Mouse (Mus musculus): ENCODE results near the gene Zbed6. TPM values are rescaled to one million over a fixed set of nuclear protein-coding genes. Genes with fewer than 3 reads are reported as not detected.

The Zbed6 gene
- total and polyA plus RNA-seq, 3 experiments = 1.7 to 5.3 (median 2.9) TPM

DNA sequence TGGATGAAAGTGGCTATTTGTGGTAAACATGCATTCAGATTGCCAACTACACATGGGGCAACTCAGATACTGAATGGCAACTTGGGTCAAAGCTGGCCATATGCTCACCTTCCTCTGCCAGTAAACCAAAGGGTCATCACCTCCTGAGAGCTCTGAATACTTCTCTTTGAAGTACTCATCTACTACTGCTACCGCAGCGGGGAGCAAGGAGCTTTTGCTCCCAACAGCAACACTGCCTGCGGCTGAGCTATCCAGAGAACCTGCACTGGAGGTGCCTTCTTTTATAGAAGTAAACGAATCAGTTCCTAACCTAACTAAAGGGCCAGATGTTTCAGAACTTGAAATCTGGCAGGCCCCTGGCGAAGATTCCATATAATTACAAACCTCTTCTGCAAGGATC lies 3.9 kb downstream of the Zbed6 start:
- TF ChIP-seq BHLHE40 (IDR thresholded peaks at IDR 0.05; ENCODE audit: low read depth, low read length) (no peak), ZKSCAN1 (IDR thresholded peaks at IDR 0.05; ENCODE audit: borderline replicate concordance, low read depth, low read length) (no peak), GABPA (IDR thresholded peaks at IDR 0.05; ENCODE audit: insufficient replicate concordance, low read depth, low read length) (no peak), IRF4 (IDR thresholded peaks at IDR 0.05; ENCODE audit: low read depth, low read length) (no peak), CHD2 (IDR thresholded peaks at IDR 0.05; ENCODE audit: low read length) (no peak), MYC (IDR thresholded peaks at IDR 0.05; ENCODE audit: low read depth, low read length) (no peak), POLR2AphosphoS2 (IDR thresholded peaks at IDR 0.05; ENCODE audit: low read depth, low read length) (no peak), HCFC1 (IDR thresholded peaks at IDR 0.05; ENCODE audit: low read depth, low read length) (no peak), KAT2A (IDR thresholded peaks at IDR 0.05; ENCODE audit: insufficient replicate concordance, low read length) (no peak), RCOR1 (conservative IDR thresholded peaks at IDR 0.05; ENCODE audit: low read depth, low read length) (no peak), POLR2A (IDR thresholded peaks at IDR 0.05; ENCODE audit: low read depth, low read length) (no peak), ZC3H11A (IDR thresholded peaks at IDR 0.05; ENCODE audit: low read depth, low read length) (no peak), SIN3A (IDR thresholded peaks at IDR 0.05; ENCODE audit: low read length) (no peak), ZMIZ1 (IDR thresholded peaks at IDR 0.05; ENCODE audit: low read depth, low read length) (no peak), TBP (conservative IDR thresholded peaks at IDR 0.05; ENCODE audit: low read depth, low read length) (no peak), NRF1 (IDR thresholded peaks at IDR 0.05; ENCODE audit: low read depth, low read length) (no peak), JUND (conservative IDR thresholded peaks at IDR 0.05; ENCODE audit: low read depth, low read length) (no peak), E2F4 (IDR thresholded peaks at IDR 0.05; ENCODE audit: insufficient replicate concordance, low read depth, low read length) (no peak), RAD21 (IDR thresholded peaks at IDR 0.05; ENCODE audit: low read depth, low read length) (no peak), USF2 (conservative IDR thresholded peaks at IDR 0.05; ENCODE audit: low read depth, low read length) (no peak)
- Histone ChIP-seq H3K4me3 (replicated peaks in 1 of 3; ENCODE audit: low read depth in 2 of 3, low read length in 2 of 3, poor library complexity in 1 of 3) (no peak overlapping the region), H3K79me2 (replicated peaks; ENCODE audit: control insufficient read depth, extremely low read depth, insufficient read depth, poor library complexity, severe bottlenecking) (peaks cover 79% of the 10 kb centered on the region), H3K27me3 (replicated peaks) (no peaks in the 10 kb centered on the region), H3K9me3 (replicated peaks; ENCODE audit: low read length) (no peaks in the 10 kb centered on the region), H3K4me2 (ENCODE audit: insufficient read depth, low read depth, poor library complexity, severe bottlenecking) (peak overlapping the region; percentile 69; the same call in 1 of the 2 replicates), H3K4me1 (ENCODE audit: control insufficient read depth in 1 of 2, insufficient read depth in 2 of 2) (peaks cover 10 to 60% of the 10 kb centered on the region in 2 experiments), H3K27ac (ENCODE audit: insufficient read depth, low read depth) (no peak overlapping the region), H3K9ac (ENCODE audit: insufficient read depth, low read depth) (peak overlapping the region; percentile 30; the same call in 1 of the 2 replicates), H3K36me3 (replicated peaks in 1 of 2; ENCODE audit: control insufficient read depth in 1 of 2, insufficient read depth in 1 of 2, low read length in 1 of 2) (peaks cover 28 to 64% of the 10 kb centered on the region in 2 experiments)
- dilution Hi-C loops (cut with MboI; ENCODE audit: extremely low pct_ligation_motif_present, extremely low pct_unique_long_range_greater_than_20kb, low sequenced_read_pairs) (no loop called here), in situ Hi-C loops (cut with MboI; ENCODE audit: low pct_ligation_motif_present, low pct_unique_long_range_greater_than_20kb, low sequenced_read_pairs) (no loop called here)
- DNase-seq (ENCODE audit: extremely low read depth) = no peak

DNA sequence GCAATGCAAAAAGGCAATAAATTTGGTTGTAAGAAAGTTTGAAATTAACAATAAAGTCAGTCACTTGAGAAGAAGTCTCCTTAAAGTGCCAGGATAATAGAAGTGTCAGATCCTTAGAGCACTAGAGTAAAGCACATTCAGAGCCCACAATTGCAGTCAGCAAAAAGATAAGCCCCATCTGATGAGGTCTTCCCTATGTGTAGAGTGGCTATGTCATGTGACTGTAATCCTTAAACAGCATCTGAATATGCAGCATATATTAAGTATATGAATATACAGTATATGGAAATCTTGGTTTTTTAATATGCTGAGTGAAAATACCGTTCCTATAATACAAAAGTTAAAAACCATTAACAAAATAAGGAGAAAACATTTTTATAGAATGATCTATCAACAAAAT lies 7.7 kb downstream of the Zbed6 start:
- H3K36me3 ChIP-seq (replicated peaks in 1 of 2; ENCODE audit: control insufficient read depth in 1 of 2, insufficient read depth in 1 of 2, low read length in 1 of 2) = peaks cover 23 to 75% of the 10 kb centered on the region in 2 experiments
- no peak overlapping the region for H3K4me2 ChIP-seq (ENCODE audit: insufficient read depth, low read depth, poor library complexity, severe bottlenecking)
- peaks cover 5 to 43% of the 10 kb centered on the region in 2 experiments; a peak in 2 of 4 replicates for H3K4me1 ChIP-seq (ENCODE audit: control insufficient read depth in 1 of 2, insufficient read depth in 2 of 2)
- no peak overlapping the region for H3K27ac ChIP-seq (ENCODE audit: insufficient read depth, low read depth)
- TF ChIP-seq CHD1 (IDR thresholded peaks at IDR 0.05; ENCODE audit: low read depth, low read length) = no peak
- TF ChIP-seq JUND (conservative IDR thresholded peaks at IDR 0.05; ENCODE audit: low read depth, low read length) = no peak
- TF ChIP-seq ZMIZ1 (IDR thresholded peaks at IDR 0.05; ENCODE audit: low read depth, low read length) = no peak
- no peak for TF ChIP-seq ELF1 (IDR thresholded peaks at IDR 0.05; ENCODE audit: low read depth, low read length)
- TF ChIP-seq MEF2A (IDR thresholded peaks at IDR 0.05; ENCODE audit: borderline replicate concordance, low read depth, low read length) = no peak
- no peak for TF ChIP-seq MAFK (IDR thresholded peaks at IDR 0.05; ENCODE audit: insufficient replicate concordance, low read length)
- no peak for TF ChIP-seq BHLHE40 (IDR thresholded peaks at IDR 0.05; ENCODE audit: low read depth, low read length)
- dilution Hi-C loops (cut with MboI; ENCODE audit: extremely low pct_ligation_motif_present, extremely low pct_unique_long_range_greater_than_20kb, low sequenced_read_pairs) (no loop called here), in situ Hi-C loops (cut with MboI; ENCODE audit: low pct_ligation_motif_present, low pct_unique_long_range_greater_than_20kb, low sequenced_read_pairs) (no loop called here)
- no peak overlapping the region for H3K9ac ChIP-seq (ENCODE audit: insufficient read depth, low read depth)
- peaks cover 81% of the 10 kb centered on the region for H3K79me2 ChIP-seq (replicated peaks; ENCODE audit: control insufficient read depth, extremely low read depth, insufficient read depth, poor library complexity, severe bottlenecking)
- DNase-seq (ENCODE audit: extremely low read depth) = no peak
- H3K27me3 ChIP-seq (replicated peaks) = no peaks in the 10 kb centered on the region
- H3K4me3 ChIP-seq (replicated peaks in 1 of 3; ENCODE audit: low read depth in 2 of 3, low read length in 2 of 3, poor library complexity in 1 of 3) = no peak overlapping the region
- no peaks in the 10 kb centered on the region for H3K9me3 ChIP-seq (replicated peaks; ENCODE audit: low read length)

Measured in CH12.LX (cell line).